Mouse (Mus musculus) embryo, embryonic 10 days (tissue): ENCODE measurements at regions not wholly inside any gene's neighbourhood (a gene's known extent, or its start where the extent isn't known, plus 50 kb on each side); places are given as distances from the start of the nearest gene placed in this dataset.
"Not testable (repeated sequence)": the region's sequence is repeated elsewhere in the genome, so short reads cannot be mapped to it uniquely, and the experiment has no call there.

Experiments used
- DNase-seq: peaks from one replicate; pipeline ENCODE4 v3.0.0-alpha.2; 2015; ENCODE audit warnings: low spot score

- peak; percentile 48 for DNase-seq
Measured at GRCm38 (mm10) chr3:126011269-126011668, 72.8 kb upstream of the Ugt8a start.

- DNase-seq, result no peak
Measured at GRCm38 (mm10) chr3:126016166-126016565, 77.7 kb upstream of the Ugt8a start.

DNA sequence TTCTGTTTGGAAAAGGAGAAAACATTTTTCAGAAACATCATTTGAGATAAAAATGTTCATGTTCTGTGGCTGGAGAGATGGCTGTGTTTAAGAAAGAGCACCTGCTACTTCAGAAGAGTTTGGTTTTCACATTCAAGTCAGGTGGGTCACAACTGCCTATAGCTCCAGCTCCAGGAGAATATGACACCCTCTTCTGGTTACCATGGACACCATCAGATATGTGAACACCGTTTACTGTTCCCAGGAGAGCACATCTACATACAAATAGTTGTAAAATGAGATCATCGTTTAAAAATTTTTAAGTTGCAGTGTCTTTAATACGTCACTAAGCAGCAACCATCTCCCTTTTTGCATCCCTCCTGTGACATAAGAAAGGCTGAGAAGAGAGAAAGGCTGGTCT is 105.9 kb upstream of the Ugt8a start:
- DNase-seq, result peak; percentile 44

- DNase-seq, result no peak
Measured at GRCm38 (mm10) chr3:126044861-126045260, 106.4 kb upstream of the Ugt8a start.

- DNase-seq, result peak; percentile 9
Measured at GRCm38 (mm10) chr3:126045992-126046786, 107.8 kb upstream of the Ugt8a start.

- no peak for DNase-seq
Measured at GRCm38 (mm10) chr3:126058585-126058984, 120.2 kb upstream of the Ugt8a start.

DNA sequence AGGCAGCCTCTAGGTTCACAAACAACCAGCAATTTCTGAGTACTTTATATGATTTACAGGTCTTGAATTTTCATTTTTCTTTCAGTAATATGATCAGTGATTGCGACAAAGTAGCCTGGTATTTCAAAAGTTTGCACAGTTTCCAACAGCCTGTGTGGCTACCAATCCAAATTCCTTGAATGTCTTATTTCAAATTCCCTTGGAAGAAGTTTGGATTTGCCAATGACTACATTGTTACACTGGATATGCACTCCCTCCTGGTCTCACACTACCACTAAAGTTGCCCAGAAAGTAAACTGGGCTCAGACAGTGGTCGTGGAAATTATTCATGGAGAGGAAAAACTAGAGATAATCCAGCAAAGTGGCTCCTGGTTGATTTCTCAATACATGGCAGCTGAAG is 166.7 kb upstream of the Ugt8a start:
- no peak for DNase-seq

- no peak for DNase-seq
Measured at GRCm38 (mm10) chr3:126109371-126109770, 171.0 kb upstream of the Ugt8a start.

DNA sequence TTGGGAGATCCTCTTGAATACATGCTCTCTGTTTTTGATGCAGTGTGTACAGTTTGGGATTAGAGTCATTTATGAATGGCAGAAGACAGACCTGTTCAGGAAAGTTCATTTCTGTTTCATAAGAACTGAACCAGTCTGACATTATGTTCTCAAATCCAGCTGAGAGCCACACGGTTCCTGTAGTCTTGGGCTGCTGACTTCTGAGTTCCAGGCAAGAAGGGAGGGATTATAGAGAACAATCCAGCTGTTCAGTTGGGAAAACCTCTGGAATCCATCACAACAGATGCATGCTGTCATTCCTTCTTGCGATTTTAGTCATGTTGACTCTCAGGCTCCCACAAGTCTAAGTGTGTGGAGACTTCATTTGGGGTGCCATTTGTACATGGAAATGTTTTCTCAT is 179.4 kb upstream of the Ugt8a start:
- no peak for DNase-seq

DNA sequence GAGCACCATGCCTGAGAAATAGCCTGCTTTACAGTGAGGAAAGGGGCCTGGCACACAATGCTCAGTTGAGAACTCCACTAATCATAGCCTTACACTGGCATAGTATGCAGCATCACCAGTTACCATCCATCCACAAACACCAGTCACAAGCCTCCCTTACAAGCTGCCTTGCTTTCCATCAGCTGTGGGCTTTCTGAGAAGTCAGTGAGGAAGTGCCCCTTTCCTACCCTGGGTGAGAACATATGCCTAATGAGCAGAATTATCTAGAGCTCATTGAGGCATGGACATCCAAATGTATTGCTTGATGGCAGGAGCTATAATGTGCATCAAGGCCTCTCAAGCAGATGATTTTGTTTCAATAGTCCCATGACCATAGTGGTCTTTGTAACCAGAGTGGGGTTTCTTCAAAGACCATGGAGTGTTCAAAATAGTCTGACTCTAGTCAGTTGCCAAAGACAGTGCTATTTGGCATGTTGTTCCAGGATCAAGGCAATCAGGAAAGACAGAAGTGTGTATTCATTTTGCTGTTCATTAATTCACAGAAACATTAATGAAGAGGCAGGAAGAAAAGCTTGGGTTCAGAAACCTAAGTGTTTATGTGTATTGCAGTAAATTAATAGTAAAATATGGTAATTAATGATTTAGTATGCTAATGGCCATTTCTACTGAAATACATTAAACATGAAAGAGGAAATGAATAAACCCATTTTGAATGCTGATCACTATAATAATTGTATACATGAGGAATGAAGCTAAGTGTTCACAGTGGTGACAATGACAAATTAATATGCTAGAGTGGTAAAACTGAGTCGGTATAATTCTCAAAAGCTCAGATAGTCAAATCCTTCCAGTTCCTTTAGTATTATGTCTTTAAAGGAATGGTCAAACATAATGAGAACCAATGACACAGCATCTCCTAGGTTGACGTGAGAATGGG is 184.2 kb upstream of the Ugt8a start:
- DNase-seq, result no peak

- DNase-seq, result no peak
Measured at GRCm38 (mm10) chr3:126166542-126166941, 196.9 kb upstream of the Arsj start.

DNA sequence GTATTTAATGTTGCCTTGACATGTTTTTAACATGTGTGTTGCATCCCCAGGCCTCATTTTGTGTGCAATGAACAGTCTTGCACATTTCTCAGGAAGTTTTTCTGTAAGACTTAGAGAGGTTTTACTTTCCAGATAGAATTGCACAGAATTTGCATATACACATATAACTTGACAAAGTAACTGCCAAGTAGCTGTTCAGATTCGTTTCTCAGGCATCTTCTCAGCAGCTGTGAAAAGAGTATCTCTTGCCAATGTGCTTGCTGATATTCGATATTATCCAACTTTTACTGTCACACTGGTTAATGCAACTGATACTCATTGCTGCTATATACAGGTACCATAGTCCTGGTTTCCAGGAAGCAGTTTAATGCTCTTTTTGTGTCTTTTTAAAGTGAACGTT is 154.5 kb upstream of the Arsj start:
- DNase-seq, result no peak

DNA sequence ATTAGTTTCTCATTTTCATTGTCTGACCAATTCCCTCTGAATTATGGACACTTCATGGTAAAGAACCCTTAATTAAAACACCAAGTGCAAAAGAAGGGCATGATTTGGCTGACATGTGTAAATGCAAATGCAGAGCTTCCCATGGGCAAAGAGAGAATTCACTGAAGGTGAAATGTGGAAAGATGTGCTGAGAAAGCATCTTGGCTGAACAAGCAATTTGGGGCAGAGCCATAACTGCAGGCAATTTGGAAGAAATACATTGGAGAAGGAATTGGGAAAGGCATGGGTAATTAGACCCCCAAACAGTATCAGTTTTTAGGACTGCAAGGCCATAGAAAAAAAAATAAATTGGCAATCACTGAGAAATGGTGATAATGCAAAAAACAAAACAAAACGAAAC is 153.3 kb upstream of the Arsj start:
- no peak for DNase-seq

GRCm38 (mm10) chr3:126227575-126227974 is 135.9 kb upstream of the Arsj start:
- no peak for DNase-seq

DNA sequence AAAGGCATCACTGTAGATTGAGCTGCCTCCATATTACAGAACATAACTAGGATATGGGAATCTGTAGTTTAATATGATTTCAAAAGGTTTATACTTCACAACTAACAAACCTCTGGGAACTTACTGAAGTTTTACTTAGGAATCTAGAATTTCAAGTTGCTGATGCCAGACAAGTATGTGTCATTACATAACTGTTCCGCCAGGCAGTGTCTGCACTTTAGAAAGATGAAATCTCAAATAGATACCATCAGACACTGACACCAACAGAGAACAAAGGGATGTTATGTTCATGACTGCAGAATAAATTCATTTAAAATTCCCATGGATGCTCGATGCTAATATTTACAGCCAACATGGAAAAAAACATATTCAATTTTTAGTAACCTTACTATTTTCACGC is 117.7 kb upstream of the Arsj start:
- DNase-seq, result no peak

- DNase-seq, result peak; percentile 31
Measured at GRCm38 (mm10) chr3:126261270-126261669, 102.2 kb upstream of the Arsj start.

DNA sequence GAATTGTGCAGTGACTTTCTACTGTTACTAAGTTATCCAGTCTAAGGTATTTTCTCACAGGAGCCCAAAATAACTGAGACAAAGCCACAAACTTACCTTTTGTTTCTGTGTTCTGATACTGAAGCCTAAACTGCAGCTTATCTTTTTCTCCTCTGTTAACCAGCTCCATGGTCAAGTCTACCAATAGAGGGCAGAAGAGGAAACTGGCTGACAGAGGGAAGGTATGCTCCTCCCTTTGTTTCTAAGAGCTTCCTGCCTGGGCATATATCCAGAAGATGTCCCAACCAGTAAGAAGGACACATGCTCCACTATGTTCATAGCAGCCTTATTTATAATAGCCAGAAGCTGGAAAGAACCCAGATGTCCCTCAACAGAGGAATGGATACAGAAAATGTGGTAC is 91.5 kb upstream of the Arsj start:
- not testable (repeated sequence) for DNase-seq

GRCm38 (mm10) chr3:126273566-126273965 is 89.9 kb upstream of the Arsj start:
- no peak for DNase-seq

DNA sequence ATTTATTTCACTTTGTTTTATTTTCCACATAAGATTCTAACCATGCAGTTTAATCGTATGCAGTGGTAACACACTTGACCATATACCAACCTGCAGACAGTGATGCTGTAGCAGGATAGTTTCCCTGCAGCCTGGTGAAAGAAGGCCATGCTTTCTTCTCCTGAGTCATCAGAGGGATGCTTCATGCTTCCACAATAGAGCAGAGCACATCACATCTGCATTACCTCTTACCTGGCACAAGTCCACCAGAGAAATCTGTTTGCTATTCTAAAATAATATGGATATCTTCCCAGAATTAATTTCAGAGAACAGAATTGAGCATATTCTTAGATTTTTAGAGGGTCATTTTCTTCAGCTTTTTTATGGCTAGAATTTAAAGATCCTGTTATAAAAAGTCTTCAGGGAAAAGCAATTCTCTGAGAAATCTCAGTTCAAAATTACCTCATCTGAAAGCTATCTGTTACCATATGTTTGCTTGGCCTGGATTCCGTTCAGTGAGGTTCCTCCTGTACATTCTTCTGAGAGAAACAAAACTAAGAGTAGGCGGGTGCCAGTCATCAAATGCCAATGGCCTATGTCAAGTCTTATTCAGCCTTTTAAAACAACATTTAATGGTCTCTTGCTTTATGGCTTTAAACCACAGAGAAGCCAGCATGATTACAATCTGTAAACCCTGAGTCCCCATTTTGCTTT is 87.3 kb upstream of the Arsj start:
- no peak for DNase-seq

- no peak for DNase-seq
Measured at GRCm38 (mm10) chr3:126284294-126285090, 79.0 kb upstream of the Arsj start.

DNA sequence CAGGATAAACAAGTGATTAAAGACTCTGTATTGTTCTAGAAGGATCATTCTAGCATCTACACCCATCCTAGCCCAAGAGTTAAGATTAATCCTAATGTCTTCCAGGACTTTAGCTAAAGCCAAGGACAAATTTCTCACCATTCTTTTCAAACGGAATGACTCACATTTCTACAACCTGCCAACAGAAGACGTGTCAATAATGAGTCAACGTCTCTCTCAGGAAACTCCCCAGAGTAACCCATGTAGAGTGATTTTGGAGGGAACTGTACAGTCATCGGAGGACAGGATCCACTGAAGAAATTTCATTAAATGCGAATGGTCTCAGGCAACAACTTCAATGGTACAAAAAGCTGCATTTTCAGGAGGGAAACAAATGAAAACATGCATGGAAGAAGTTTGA is 71.2 kb upstream of the Arsj start:
- DNase-seq, result no peak

DNA sequence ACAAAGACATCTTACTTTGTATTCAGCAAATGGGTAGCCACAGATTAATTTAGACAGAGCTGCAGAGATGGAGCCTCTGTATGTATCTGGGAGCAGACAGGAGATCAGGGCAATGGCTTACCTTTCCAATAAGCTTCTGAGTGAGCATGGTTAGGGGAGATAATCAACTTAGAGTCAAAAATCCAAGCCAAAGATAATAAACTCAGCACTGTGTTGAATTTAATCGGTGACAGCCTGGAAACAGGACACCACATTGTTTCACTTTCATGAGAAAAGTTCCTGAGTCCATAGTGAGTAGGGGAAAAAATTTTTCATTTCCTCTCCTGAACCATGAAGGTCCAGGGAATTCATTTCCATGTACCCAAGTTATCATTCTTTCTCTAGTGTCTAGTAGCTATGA is 70.7 kb upstream of the Arsj start:
- no peak for DNase-seq
